31 mouse cellular contexts compared by ENCODE assay signal in the genomic region with DNA sequence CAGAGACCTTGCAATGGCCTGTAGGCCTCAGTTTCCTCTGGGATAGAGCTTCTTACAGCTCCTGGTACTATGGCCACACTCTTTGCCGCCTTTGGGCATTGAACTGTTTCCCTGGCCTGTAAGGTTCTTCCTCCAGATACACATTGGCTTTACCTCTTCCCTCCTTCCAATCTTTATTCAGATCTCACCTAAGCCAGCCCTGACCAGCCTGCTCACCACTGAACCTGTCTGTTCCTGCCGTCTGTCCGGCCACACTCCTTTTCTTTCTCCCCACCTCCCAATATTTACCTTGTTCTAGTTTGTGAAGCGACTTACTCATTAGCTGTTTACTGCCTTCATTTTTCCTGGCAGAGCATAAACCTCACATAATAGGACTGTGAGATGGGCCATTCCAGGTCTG. TPM values are rescaled to one million over a fixed set of nuclear protein-coding genes. Genes with fewer than 3 reads are reported as not detected.
"Had no signal": no experiment of that assay in that cellular context is flagged by ENCODE, and none has a peak within 500 bp of the region (broad histone marks: within the 10 kb centered on the region; RNA-seq: fewer than 3 reads in every experiment).

No protein-coding gene starts in this region.

- DNase-seq: left cerebral cortex, postnatal 4 days; liver, embryonic 13.5 days; liver, postnatal 0 days; lung, adult 18-20 months; lung, adult 2 months; lung, embryonic 14.5 days; lung, postnatal 10 days; lung, postnatal 14 days; lung, postnatal 36 days; lung, postnatal 4 days; midbrain, embryonic 14.5 days had no signal

- H3K27ac ChIP-seq: left cerebral cortex, adult 2 months; limb, embryonic 10.5 days; limb, embryonic 12.5 days; limb, embryonic 13.5 days; limb, embryonic 15.5 days; liver, embryonic 12.5 days; liver, embryonic 13.5 days; liver, embryonic 14.5 days; liver, embryonic 15.5 days; lung, embryonic 15.5 days; macrophage; midbrain, embryonic 10.5 days; midbrain, embryonic 12.5 days; midbrain, embryonic 13.5 days; midbrain, embryonic 15.5 days had no signal

- H3K4me1 ChIP-seq: liver, embryonic 13.5 days; midbrain, embryonic 15.5 days had no signal

- H3K9ac ChIP-seq: limb, embryonic 12.5 days; limb, embryonic 13.5 days; limb, embryonic 15.5 days; liver, embryonic 12.5 days; liver, embryonic 13.5 days; liver, embryonic 14.5 days; liver, embryonic 15.5 days; liver, postnatal 0 days; lung, embryonic 14.5 days; lung, embryonic 15.5 days; midbrain, embryonic 12.5 days; midbrain, embryonic 13.5 days; midbrain, embryonic 15.5 days had no signal

- H3K27me3 ChIP-seq: limb, embryonic 12.5 days; limb, embryonic 13.5 days; limb, embryonic 15.5 days; liver, embryonic 13.5 days; liver, embryonic 15.5 days; lung, embryonic 15.5 days; midbrain, embryonic 12.5 days; midbrain, embryonic 13.5 days; midbrain, embryonic 15.5 days had no signal

- H3K4me3 ChIP-seq: left cerebral cortex, adult 2 months; limb, embryonic 10.5 days; limb, embryonic 12.5 days; limb, embryonic 13.5 days; limb, embryonic 15.5 days; liver, embryonic 12.5 days; liver, embryonic 13.5 days; liver, embryonic 15.5 days; lung, embryonic 15.5 days; megakaryocyte, embryonic 14.5 days; midbrain, embryonic 10.5 days; midbrain, embryonic 12.5 days; midbrain, embryonic 13.5 days; midbrain, embryonic 15.5 days; myocyte had no signal

- H3K36me3 ChIP-seq: limb, embryonic 10.5 days; limb, embryonic 12.5 days; limb, embryonic 13.5 days; limb, embryonic 15.5 days; liver, embryonic 12.5 days; liver, embryonic 13.5 days; liver, embryonic 15.5 days; lung, embryonic 15.5 days; midbrain, embryonic 10.5 days; midbrain, embryonic 12.5 days; midbrain, embryonic 13.5 days; midbrain, embryonic 15.5 days had no signal

RNA-seq across cellular contexts. Expression of gene Artn, which starts 49.6 kb away (rescaled TPM):
- total RNA-seq: megakaryocyte progenitor cell, adult 5-6 weeks; megakaryocyte, adult 5-6 weeks; megakaryocyte-erythroid progenitor cell, adult 5-6 weeks; monocyte, adult 5-6 weeks had no signal
- polyA plus RNA-seq: macrophage had no signal
